Comparison of ENCODE assay signal across 16 mouse cellular contexts in the genomic region with DNA sequence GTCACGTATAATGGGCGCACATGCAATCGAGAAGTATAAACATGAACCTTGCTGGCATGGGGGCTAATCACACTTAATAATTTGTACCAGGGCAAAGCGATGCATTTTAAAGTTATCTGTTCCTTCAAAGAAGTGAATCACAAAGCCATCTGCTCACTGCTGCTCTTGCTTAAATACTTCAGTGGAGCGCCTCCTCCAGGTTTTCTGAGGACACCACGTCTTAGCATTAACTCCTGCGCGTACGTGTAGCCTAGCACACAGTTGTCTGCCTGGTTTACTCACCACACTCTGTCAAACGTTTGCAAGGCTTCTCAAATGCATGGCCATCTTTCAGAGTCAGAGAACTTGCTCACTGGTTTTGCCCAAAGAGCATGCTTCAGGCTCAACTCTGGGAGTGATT. TPM values are rescaled to one million over a fixed set of nuclear protein-coding genes. Genes with fewer than 3 reads are reported as not detected.
DNase-seq lines count a peak whose midpoint lies in the region.
"Had no signal": no experiment of that assay in that cellular context is flagged by ENCODE, and none has a peak within 500 bp of the region (broad histone marks: within the 10 kb centered on the region; RNA-seq: fewer than 3 reads in every experiment).

No protein-coding gene starts in this region.

- intact Hi-C loops in left cerebral cortex, postnatal 14 days (cut with DNase I) = no loop called here

- DNase-seq in layer of hippocampus, adult 9-10 months (ENCODE audit: low spot score) = peak; percentile 5
- no peak for DNase-seq in layer of hippocampus, postnatal 14 days (ENCODE audit: low spot score in 2 of 2)
- peak; percentile 24 to 34 for DNase-seq in left cerebral cortex, postnatal 14 days (ENCODE audit: low spot score in 2 of 2)
- no peak for DNase-seq in left cerebral cortex, adult 11 months (ENCODE audit: low spot score)
- DNase-seq in right cerebral cortex, postnatal 14 days = peak; percentile 8
- DNase-seq in right cerebral cortex, postnatal 36 days (ENCODE audit: low spot score in 2 of 2) = no peak
- DNase-seq in telencephalon, adult 2 months (ENCODE audit: low read depth, low spot score) = peak; percentile 24
- no peak for DNase-seq in cerebellum, adult 18-20 months
- DNase-seq: adrenal gland, adult 2 months; adrenal gland, postnatal 14 days; cerebellum, adult 11-12 months; cerebellum, adult 9-10 months; cerebellum, postnatal 14 days; embryo, embryonic 11 days; gastrocnemius, adult 2 months; gastrocnemius, postnatal 14 days had no signal

RNA-seq across cellular contexts. Expression of a gene that starts 35.3 kb away (rescaled TPM):
- 10 to 100 TPM; 39.5 to 48.8 TPM for total RNA-seq in layer of hippocampus, postnatal 14 days (2021)
- total RNA-seq in left cerebral cortex, postnatal 14 days (2021) = 10 to 100 TPM; 63.8 to 68.3 TPM

Comparison
In these comparisons a context has a peak if more than half of its experiments do, and no peak if none do; other contexts are left out.
1. DNase-seq: peak in layer of hippocampus, adult 9-10 months (single experiment), left cerebral cortex, postnatal 14 days (2 of 2), right cerebral cortex, postnatal 14 days (single experiment) and telencephalon, adult 2 months (single experiment); none in layer of hippocampus, postnatal 14 days (0 of 2), left cerebral cortex, adult 11 months (single experiment), right cerebral cortex, postnatal 36 days (0 of 2) and cerebellum, adult 18-20 months (0 of 2).